Mouse (Mus musculus): Measurements from ENCODE around the gene Fgfr2. TPM values are rescaled to one million over a fixed set of nuclear protein-coding genes. Genes with fewer than 3 reads are reported as not detected.

The Fgfr2 gene
- polyA plus RNA-seq, 1 experiment, result 3.0 TPM

DNA sequence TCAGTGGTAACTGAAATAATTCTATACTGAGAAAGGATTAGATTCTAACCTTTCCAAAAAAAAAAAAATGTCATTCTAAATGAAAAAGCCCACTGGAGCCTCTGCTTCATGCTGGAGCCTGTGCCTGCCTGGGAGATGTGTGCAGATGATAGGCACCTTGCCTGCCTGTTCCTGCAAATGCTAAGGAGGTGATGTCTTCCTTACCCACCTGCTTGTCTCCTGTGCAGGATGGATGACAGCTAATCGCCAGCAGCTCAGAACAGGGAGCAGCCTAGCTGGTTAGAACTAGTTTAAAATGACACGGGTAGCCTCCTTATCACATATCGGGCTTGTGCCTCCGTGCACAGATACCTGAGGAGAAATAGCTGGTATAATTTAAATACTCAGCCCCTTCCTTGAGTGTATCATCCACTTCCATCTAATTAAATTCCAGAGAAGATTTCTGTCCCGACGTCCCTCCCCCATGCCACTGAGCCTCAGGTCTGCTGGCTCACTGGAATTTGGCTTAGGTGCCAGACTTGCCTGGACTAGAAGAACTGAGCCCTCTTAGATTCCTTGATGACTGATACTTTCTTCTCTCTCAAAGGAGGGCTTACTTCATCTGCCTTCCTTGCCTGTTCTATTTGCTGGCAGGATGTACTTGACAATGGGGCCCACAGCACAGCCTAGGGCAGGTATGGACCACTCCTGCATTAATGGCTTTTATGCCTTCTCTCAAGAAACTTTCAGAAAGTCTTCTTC, 2782.6 kb downstream of the Fgfr2 start:
- no peak for TF ChIP-seq POLR2A (IDR thresholded peaks at IDR 0.05; ENCODE audit: control insufficient read depth, low read depth, low read length)
- no peak for TF ChIP-seq CTCF (IDR thresholded peaks at IDR 0.05; ENCODE audit: control insufficient read depth, insufficient read depth, insufficient replicate concordance, low read depth, low read length)
- no peak overlapping the region for H3K27ac ChIP-seq (ENCODE audit: control insufficient read depth, insufficient read depth, low read depth, low read length)
- no peak overlapping the region for H3K4me3 ChIP-seq (ENCODE audit: control insufficient read depth, low read depth, low read length)
- no peaks in the 10 kb centered on the region for H3K27me3 ChIP-seq (ENCODE audit: control insufficient read depth, insufficient read depth, low read length)
- H3K4me1 ChIP-seq (ENCODE audit: control insufficient read depth, insufficient read depth, low read length), result no peaks in the 10 kb centered on the region
- H3K36me3 ChIP-seq (ENCODE audit: control insufficient read depth, insufficient read depth, low read length), result no peaks in the 10 kb centered on the region

DNA sequence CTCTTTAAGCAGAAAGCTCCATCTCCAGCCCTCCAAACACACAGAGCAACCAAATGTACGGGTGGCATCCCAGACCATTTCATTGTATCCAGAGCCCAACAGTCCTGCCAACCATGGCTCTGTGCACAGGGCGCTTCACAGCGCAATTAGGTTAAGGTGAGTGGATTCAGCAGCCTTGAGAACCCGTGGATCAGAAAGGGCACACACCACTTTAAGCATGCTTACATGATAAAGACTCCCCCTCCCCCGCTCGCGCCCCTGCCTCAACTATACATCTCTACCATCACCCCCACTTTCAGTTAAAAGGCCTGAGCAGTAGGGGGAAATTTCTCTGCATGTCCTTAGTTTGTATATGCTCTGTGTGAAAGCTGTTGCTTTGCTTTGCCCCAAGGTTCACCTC, 2785.5 kb downstream of the Fgfr2 start:
- Histone ChIP-seq H3K27me3 (ENCODE audit: control insufficient read depth, insufficient read depth, low read length) (no peaks in the 10 kb centered on the region), H3K27ac (ENCODE audit: control insufficient read depth, insufficient read depth, low read depth, low read length) (no peak overlapping the region), H3K4me1 (ENCODE audit: control insufficient read depth, insufficient read depth, low read length) (no peaks in the 10 kb centered on the region), H3K36me3 (ENCODE audit: control insufficient read depth, insufficient read depth, low read length) (no peaks in the 10 kb centered on the region), H3K4me3 (ENCODE audit: control insufficient read depth, low read depth, low read length) (no peak overlapping the region)
- TF ChIP-seq POLR2A (IDR thresholded peaks at IDR 0.05; ENCODE audit: control insufficient read depth, low read depth, low read length) (no peak), CTCF (IDR thresholded peaks at IDR 0.05; ENCODE audit: control insufficient read depth, insufficient read depth, insufficient replicate concordance, low read depth, low read length) (no peak)

DNA sequence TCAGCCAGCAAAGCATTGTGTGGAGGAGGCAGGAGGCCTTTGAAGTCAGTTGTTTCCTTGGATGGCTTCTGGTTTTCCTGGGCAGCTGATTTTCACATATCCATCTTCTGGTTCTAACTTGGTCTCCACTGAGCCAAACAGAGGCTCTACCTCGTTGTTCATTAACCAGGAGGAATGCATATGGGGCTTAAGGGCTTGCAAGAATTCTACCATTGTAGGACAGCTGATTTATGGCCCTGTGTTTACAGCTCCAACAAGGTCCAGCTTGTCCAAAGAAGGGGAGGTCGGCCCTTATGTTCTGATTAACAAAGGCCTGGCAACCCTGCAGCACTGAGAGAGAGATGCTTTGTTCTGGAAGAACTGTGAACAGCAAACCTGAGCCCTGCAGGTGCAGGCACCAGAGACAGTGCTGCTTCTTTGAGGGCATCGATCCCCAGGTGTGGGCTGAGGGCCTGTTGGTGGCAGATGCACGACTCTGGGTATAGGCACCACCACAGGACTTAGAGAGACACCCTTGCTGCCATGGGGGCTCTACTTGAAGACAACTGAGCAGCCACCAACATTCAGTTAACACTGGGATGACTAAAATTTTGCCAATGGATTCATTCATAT, 2787.6 kb downstream of the Fgfr2 start:
- no peak overlapping the region for H3K4me3 ChIP-seq (ENCODE audit: control insufficient read depth, low read depth, low read length)
- no peaks in the 10 kb centered on the region for H3K27me3 ChIP-seq (ENCODE audit: control insufficient read depth, insufficient read depth, low read length)
- no peak for TF ChIP-seq CTCF (IDR thresholded peaks at IDR 0.05; ENCODE audit: control insufficient read depth, insufficient read depth, insufficient replicate concordance, low read depth, low read length)
- TF ChIP-seq POLR2A (IDR thresholded peaks at IDR 0.05; ENCODE audit: control insufficient read depth, low read depth, low read length), result no peak
- H3K27ac ChIP-seq (ENCODE audit: control insufficient read depth, insufficient read depth, low read depth, low read length), result no peak overlapping the region
- no peaks in the 10 kb centered on the region for H3K4me1 ChIP-seq (ENCODE audit: control insufficient read depth, insufficient read depth, low read length)
- H3K36me3 ChIP-seq (ENCODE audit: control insufficient read depth, insufficient read depth, low read length), result no peaks in the 10 kb centered on the region

DNA sequence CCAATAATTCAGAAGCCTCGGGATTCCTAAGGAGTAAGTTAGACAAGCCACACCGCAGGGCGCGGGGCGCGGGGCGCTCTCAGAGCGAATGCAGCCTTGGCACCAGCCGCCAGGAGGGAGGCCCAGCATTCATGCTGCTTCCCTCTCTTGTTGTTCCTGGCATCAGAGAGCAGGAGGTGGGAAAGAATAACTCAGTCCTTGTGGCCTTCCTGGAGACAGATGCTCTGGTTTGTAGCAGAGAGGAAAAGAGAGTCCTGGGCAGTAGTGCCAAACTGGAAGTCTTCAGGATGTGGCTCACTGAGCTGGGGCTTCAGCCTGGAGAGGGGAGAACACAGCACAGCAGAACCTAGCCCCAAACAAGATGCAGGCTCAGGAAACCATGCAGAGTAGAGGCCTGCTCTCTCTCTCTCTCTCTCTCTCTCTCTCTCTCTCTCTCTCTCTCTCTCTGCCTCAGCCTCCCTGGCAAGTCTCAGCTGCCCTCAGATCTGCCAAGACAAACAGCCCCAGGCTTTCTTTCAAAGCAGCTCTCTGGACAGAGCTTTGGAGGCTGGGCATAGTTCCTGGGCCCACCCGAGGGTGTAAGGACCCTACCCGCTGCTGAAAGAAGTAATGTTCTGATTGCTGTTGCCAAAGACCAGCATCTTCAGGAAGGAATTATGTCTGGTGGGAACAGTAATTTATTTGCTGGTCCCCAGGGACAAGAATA, 2790.5 kb downstream of the Fgfr2 start:
- no peak overlapping the region for H3K4me3 ChIP-seq (ENCODE audit: control insufficient read depth, low read depth, low read length)
- TF ChIP-seq CTCF (IDR thresholded peaks at IDR 0.05; ENCODE audit: control insufficient read depth, insufficient read depth, insufficient replicate concordance, low read depth, low read length), result no peak
- no peak overlapping the region for H3K27ac ChIP-seq (ENCODE audit: control insufficient read depth, insufficient read depth, low read depth, low read length)
- no peaks in the 10 kb centered on the region for H3K27me3 ChIP-seq (ENCODE audit: control insufficient read depth, insufficient read depth, low read length)
- H3K36me3 ChIP-seq (ENCODE audit: control insufficient read depth, insufficient read depth, low read length), result no peaks in the 10 kb centered on the region
- H3K4me1 ChIP-seq (ENCODE audit: control insufficient read depth, insufficient read depth, low read length), result no peaks in the 10 kb centered on the region

DNA sequence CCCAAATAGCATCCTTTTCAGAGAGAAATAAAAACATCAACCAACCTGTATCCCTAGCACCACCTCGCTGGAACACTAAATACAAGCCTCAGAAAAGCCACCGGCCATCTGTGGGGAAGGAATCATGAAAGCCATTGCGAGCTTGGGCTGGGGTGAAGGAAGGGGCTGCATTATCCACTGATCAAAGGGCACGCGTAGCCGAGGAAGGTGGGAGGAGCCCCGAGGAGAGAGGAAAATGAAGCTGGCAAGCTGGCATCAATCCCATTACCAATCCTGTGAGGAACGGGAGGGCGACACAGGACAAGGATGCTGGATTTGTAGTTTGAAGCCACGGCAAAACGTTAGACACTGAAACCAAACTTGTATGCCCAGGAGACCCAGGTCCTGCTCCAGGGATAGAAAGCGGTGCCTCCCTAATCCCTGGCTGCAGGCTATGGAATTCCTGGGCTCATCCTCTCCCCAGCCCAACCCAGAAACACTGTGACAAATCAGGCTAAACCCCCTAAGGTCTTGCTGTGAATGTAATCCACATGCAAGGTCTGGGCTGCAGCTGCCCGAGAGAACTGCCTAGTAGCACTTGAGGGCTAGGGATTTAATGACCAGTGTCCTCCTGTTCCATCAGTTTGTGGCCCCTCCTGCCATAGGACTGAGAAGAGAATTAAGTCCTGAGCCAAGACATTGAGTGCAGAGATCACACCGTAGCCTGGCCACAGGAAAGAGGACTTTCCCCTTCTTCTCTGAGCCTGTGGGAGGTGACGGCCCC, 2795.4 kb downstream of the Fgfr2 start:
- no peak overlapping the region for H3K27ac ChIP-seq (ENCODE audit: control insufficient read depth, insufficient read depth, low read depth, low read length)
- H3K27me3 ChIP-seq (ENCODE audit: control insufficient read depth, insufficient read depth, low read length), result no peaks in the 10 kb centered on the region
- no peak overlapping the region for H3K4me3 ChIP-seq (ENCODE audit: control insufficient read depth, low read depth, low read length)
- peaks cover 3% of the 10 kb centered on the region; the same call in 1 of the 2 replicates for H3K4me1 ChIP-seq (ENCODE audit: control insufficient read depth, insufficient read depth, low read length)
- TF ChIP-seq CTCF (IDR thresholded peaks at IDR 0.05; ENCODE audit: control insufficient read depth, insufficient read depth, insufficient replicate concordance, low read depth, low read length) (no peak), POLR2A (IDR thresholded peaks at IDR 0.05; ENCODE audit: control insufficient read depth, low read depth, low read length) (no peak)
- H3K36me3 ChIP-seq (ENCODE audit: control insufficient read depth, insufficient read depth, low read length), result no peaks in the 10 kb centered on the region

DNA sequence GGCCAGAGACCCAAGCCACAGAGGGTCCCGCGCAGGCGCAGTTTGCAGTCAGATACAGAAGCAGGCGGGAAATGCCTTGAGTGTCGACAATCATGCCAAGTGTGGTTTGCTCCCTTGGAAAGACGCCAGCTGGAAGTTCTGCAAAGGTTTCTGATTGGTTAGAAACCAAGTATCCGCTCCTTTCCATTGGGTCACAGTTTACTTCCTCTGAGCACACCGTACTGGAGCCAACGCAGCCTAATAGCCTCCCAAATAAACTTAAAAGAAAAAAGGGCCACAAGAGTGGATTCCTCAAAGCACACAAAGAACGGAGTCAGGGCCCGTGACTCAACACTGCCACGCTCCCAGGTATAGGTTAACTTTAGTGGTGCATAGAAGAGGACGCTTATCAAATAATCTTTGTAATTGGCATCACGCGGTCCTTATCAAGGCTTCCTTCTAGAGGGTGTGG, 2797.1 kb downstream of the Fgfr2 start:
- no peak overlapping the region for H3K4me3 ChIP-seq (ENCODE audit: control insufficient read depth, low read depth, low read length)
- no peak for TF ChIP-seq POLR2A (IDR thresholded peaks at IDR 0.05; ENCODE audit: control insufficient read depth, low read depth, low read length)
- H3K4me1 ChIP-seq (ENCODE audit: control insufficient read depth, insufficient read depth, low read length), result peaks cover 3% of the 10 kb centered on the region; the same call in 1 of the 2 replicates
- H3K27ac ChIP-seq (ENCODE audit: control insufficient read depth, insufficient read depth, low read depth, low read length), result no peak overlapping the region
- H3K27me3 ChIP-seq (ENCODE audit: control insufficient read depth, insufficient read depth, low read length), result no peaks in the 10 kb centered on the region
- no peaks in the 10 kb centered on the region for H3K36me3 ChIP-seq (ENCODE audit: control insufficient read depth, insufficient read depth, low read length)
